Mouse (Mus musculus): ENCODE results near the gene Map3k14. TPM values are rescaled to one million over a fixed set of nuclear protein-coding genes. Genes with fewer than 3 reads are reported as not detected.

Gene Map3k14
- polyA plus RNA-seq, 1 experiment from 2014 or later: 5.6 TPM

DNA sequence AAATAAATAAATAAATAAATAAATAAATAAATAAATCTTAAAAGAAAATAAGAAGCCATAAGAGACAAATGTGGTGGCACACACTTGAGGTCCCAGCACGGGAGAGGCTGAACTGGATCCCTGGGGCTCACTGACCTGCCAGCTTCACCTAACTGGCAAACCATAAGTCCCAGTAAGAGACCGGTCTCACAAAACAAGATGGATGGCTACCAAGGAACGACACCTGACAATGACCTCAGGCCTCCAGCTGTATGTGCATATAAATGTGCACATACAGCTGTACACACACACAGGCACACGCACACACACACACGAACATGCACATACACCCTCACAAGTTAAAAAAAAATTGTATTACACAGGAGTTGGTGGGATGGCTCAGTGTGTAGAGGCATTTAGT is 19.6 kb upstream of the Map3k14 start:
- H3K4me2 ChIP-seq (replicated peaks; ENCODE audit: low read depth, low read length): no peak overlapping the region
- no peaks in the 10 kb centered on the region for H3K9me3 ChIP-seq (ENCODE audit: control insufficient read depth, low read depth, low read length)
- no peak for ATAC-seq (ENCODE audit: insufficient number of reproducible peaks, insufficient read depth, low FRiP score, low read depth)
- 88% methylated on average over 5 of the region's 5 CpGs for WGBS
- H3K36me3 ChIP-seq (ENCODE audit: control insufficient read depth, insufficient read depth, low read length): no peaks in the 10 kb centered on the region
- H3K27me3 ChIP-seq (ENCODE audit: control insufficient read depth, insufficient read depth, low read length): no peaks in the 10 kb centered on the region
- H3K4me3 ChIP-seq (ENCODE audit: low read depth, low read length): no peak overlapping the region
- 0 out of 2 replicates have a peak, but pooled peaks cover 4% of the 10 kb centered on the region for H3K4me1 ChIP-seq (ENCODE audit: control insufficient read depth, insufficient read depth, low read length)
- H3K9ac ChIP-seq (replicated peaks; ENCODE audit: low read depth, low read length): no peak overlapping the region
- H3K27ac ChIP-seq (ENCODE audit: low read length): no peak overlapping the region

- WGBS: 24% methylated on average over 6 of the region's 6 CpGs
- Histone ChIP-seq H3K4me3 (ENCODE audit: low read depth, low read length) (no peak overlapping the region), H3K4me2 (replicated peaks; ENCODE audit: low read depth, low read length) (no peak overlapping the region), H3K9me3 (ENCODE audit: control insufficient read depth, low read depth, low read length) (no peaks in the 10 kb centered on the region), H3K4me1 (ENCODE audit: control insufficient read depth, insufficient read depth, low read length) (0 out of 2 replicates have a peak, but pooled peaks cover 4% of the 10 kb centered on the region), H3K27ac (ENCODE audit: low read length) (peak overlapping the region; percentile 11; the same call in 1 of the 2 replicates), H3K36me3 (ENCODE audit: control insufficient read depth, insufficient read depth, low read length) (no peaks in the 10 kb centered on the region), H3K9ac (replicated peaks; ENCODE audit: low read depth, low read length) (no peak overlapping the region), H3K27me3 (ENCODE audit: control insufficient read depth, insufficient read depth, low read length) (no peaks in the 10 kb centered on the region)
- peak; percentile 46; the same call in 1 of the 2 replicates for ATAC-seq (ENCODE audit: insufficient number of reproducible peaks, insufficient read depth, low FRiP score, low read depth)
These were observed 18.7 kb upstream of the Map3k14 start for GRCm38 (mm10) chr11:103285951-103286350.

GRCm38 (mm10) chr11:103285276-103285675 is 18.0 kb upstream of the Map3k14 start:
- 0 out of 2 replicates have a peak, but pooled peaks cover 4% of the 10 kb centered on the region for H3K4me1 ChIP-seq (ENCODE audit: control insufficient read depth, insufficient read depth, low read length)
- ATAC-seq (ENCODE audit: insufficient number of reproducible peaks, insufficient read depth, low FRiP score, low read depth): no peak
- no peak overlapping the region for H3K9ac ChIP-seq (replicated peaks; ENCODE audit: low read depth, low read length)
- H3K4me2 ChIP-seq (replicated peaks; ENCODE audit: low read depth, low read length): no peak overlapping the region
- H3K4me3 ChIP-seq (ENCODE audit: low read depth, low read length): no peak overlapping the region
- H3K36me3 ChIP-seq (ENCODE audit: control insufficient read depth, insufficient read depth, low read length): no peaks in the 10 kb centered on the region
- no peak overlapping the region; the same call in 1 of the 2 replicates for H3K27ac ChIP-seq (ENCODE audit: low read length)
- 73% methylated on average over 10 of the region's 10 CpGs for WGBS
- no peaks in the 10 kb centered on the region for H3K9me3 ChIP-seq (ENCODE audit: control insufficient read depth, low read depth, low read length)
- no peaks in the 10 kb centered on the region for H3K27me3 ChIP-seq (ENCODE audit: control insufficient read depth, insufficient read depth, low read length)

DNA sequence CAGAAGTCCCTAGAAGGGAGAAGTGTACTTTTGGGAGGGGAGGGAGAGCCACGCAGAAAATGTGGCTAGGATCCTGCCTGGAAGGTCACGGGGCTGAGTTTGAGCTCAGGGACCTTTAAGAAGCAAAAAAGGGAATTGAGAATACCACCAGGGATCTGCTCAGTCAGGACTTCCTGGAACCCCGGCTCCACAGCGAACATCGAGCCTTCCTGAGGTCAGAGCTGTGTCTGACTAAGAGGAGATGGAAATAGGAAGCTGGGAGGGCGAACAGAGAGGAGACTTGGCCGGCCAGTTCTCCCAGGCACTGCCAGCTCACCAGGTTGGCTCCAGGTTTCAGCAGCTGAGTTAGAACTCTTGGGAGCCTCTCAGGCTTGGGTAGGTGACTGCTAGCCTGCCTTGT is 14.5 kb upstream of the Map3k14 start:
- H3K36me3 ChIP-seq (ENCODE audit: control insufficient read depth, insufficient read depth, low read length): no peaks in the 10 kb centered on the region
- no peaks in the 10 kb centered on the region for H3K27me3 ChIP-seq (ENCODE audit: control insufficient read depth, insufficient read depth, low read length)
- H3K4me3 ChIP-seq (ENCODE audit: low read depth, low read length): no peak overlapping the region
- H3K27ac ChIP-seq (ENCODE audit: low read length): no peak overlapping the region
- H3K4me1 ChIP-seq (ENCODE audit: control insufficient read depth, insufficient read depth, low read length): 0 out of 2 replicates have a peak, but pooled peaks cover 4% of the 10 kb centered on the region
- H3K4me2 ChIP-seq (replicated peaks; ENCODE audit: low read depth, low read length): no peak overlapping the region
- WGBS: 66% methylated on average over 7 of the region's 7 CpGs
- H3K9ac ChIP-seq (replicated peaks; ENCODE audit: low read depth, low read length): no peak overlapping the region
- H3K9me3 ChIP-seq (ENCODE audit: control insufficient read depth, low read depth, low read length): no peaks in the 10 kb centered on the region
- no peak for ATAC-seq (ENCODE audit: insufficient number of reproducible peaks, insufficient read depth, low FRiP score, low read depth)

GRCm38 (mm10) chr11:103276450-103276849 is 9.2 kb upstream of the Map3k14 start:
- Histone ChIP-seq H3K9ac (replicated peaks; ENCODE audit: low read depth, low read length) (no peak overlapping the region), H3K27me3 (ENCODE audit: control insufficient read depth, insufficient read depth, low read length) (no peaks in the 10 kb centered on the region), H3K27ac (ENCODE audit: low read length) (no peak overlapping the region), H3K9me3 (ENCODE audit: control insufficient read depth, low read depth, low read length) (no peaks in the 10 kb centered on the region), H3K4me2 (replicated peaks; ENCODE audit: low read depth, low read length) (no peak overlapping the region), H3K36me3 (ENCODE audit: control insufficient read depth, insufficient read depth, low read length) (no peaks in the 10 kb centered on the region), H3K4me1 (ENCODE audit: control insufficient read depth, insufficient read depth, low read length) (no peaks in the 10 kb centered on the region), H3K4me3 (ENCODE audit: low read depth, low read length) (no peak overlapping the region)
- WGBS: 88% methylated on average over 8 of the region's 8 CpGs
- no peak for ATAC-seq (ENCODE audit: insufficient number of reproducible peaks, insufficient read depth, low FRiP score, low read depth)

GRCm38 (mm10) chr11:103272888-103273287 is 5.6 kb upstream of the Map3k14 start:
- H3K4me1 ChIP-seq (ENCODE audit: control insufficient read depth, insufficient read depth, low read length): peaks cover 6% of the 10 kb centered on the region; the same call in 1 of the 2 replicates
- no peak overlapping the region for H3K4me2 ChIP-seq (replicated peaks; ENCODE audit: low read depth, low read length)
- H3K36me3 ChIP-seq (ENCODE audit: control insufficient read depth, insufficient read depth, low read length): no peaks in the 10 kb centered on the region
- no peak overlapping the region for H3K4me3 ChIP-seq (ENCODE audit: low read depth, low read length)
- H3K9ac ChIP-seq (replicated peaks; ENCODE audit: low read depth, low read length): no peak overlapping the region
- no peaks in the 10 kb centered on the region for H3K27me3 ChIP-seq (ENCODE audit: control insufficient read depth, insufficient read depth, low read length)
- ATAC-seq (ENCODE audit: insufficient number of reproducible peaks, insufficient read depth, low FRiP score, low read depth): no peak
- H3K27ac ChIP-seq (ENCODE audit: low read length): no peak overlapping the region
- WGBS: 81% methylated on average over 3 of the region's 3 CpGs
- H3K9me3 ChIP-seq (ENCODE audit: control insufficient read depth, low read depth, low read length): no peaks in the 10 kb centered on the region

- no peak overlapping the region for H3K27ac ChIP-seq (ENCODE audit: low read length)
- WGBS: 67% methylated on average over 6 of the region's 6 CpGs
- no peak for ATAC-seq (ENCODE audit: insufficient number of reproducible peaks, insufficient read depth, low FRiP score, low read depth)
- no peaks in the 10 kb centered on the region for H3K9me3 ChIP-seq (ENCODE audit: control insufficient read depth, low read depth, low read length)
- H3K9ac ChIP-seq (replicated peaks; ENCODE audit: low read depth, low read length): no peak overlapping the region
- no peak overlapping the region for H3K4me3 ChIP-seq (ENCODE audit: low read depth, low read length)
- H3K27me3 ChIP-seq (ENCODE audit: control insufficient read depth, insufficient read depth, low read length): no peaks in the 10 kb centered on the region
- H3K4me2 ChIP-seq (replicated peaks; ENCODE audit: low read depth, low read length): no peak overlapping the region
- H3K36me3 ChIP-seq (ENCODE audit: control insufficient read depth, insufficient read depth, low read length): no peaks in the 10 kb centered on the region
- H3K4me1 ChIP-seq (ENCODE audit: control insufficient read depth, insufficient read depth, low read length): peaks cover 6% of the 10 kb centered on the region; the same call in 1 of the 2 replicates
These were observed 4.7 kb upstream of the Map3k14 start for GRCm38 (mm10) chr11:103271979-103272378.

- WGBS: 70% methylated on average over 5 of the region's 5 CpGs
- Histone ChIP-seq H3K4me3 (ENCODE audit: low read depth, low read length) (no peak overlapping the region), H3K4me2 (replicated peaks; ENCODE audit: low read depth, low read length) (no peak overlapping the region), H3K9ac (replicated peaks; ENCODE audit: low read depth, low read length) (no peak overlapping the region), H3K36me3 (ENCODE audit: control insufficient read depth, insufficient read depth, low read length) (no peaks in the 10 kb centered on the region), H3K9me3 (ENCODE audit: control insufficient read depth, low read depth, low read length) (no peaks in the 10 kb centered on the region), H3K27ac (ENCODE audit: low read length) (no peak overlapping the region), H3K4me1 (ENCODE audit: control insufficient read depth, insufficient read depth, low read length) (peaks cover 25% of the 10 kb centered on the region), H3K27me3 (ENCODE audit: control insufficient read depth, insufficient read depth, low read length) (no peaks in the 10 kb centered on the region)
- no peak for ATAC-seq (ENCODE audit: insufficient number of reproducible peaks, insufficient read depth, low FRiP score, low read depth)
These were observed 2.2 kb upstream of the Map3k14 start for GRCm38 (mm10) chr11:103269426-103269825.

- Histone ChIP-seq H3K9ac (replicated peaks; ENCODE audit: low read depth, low read length) (no peak overlapping the region), H3K27me3 (ENCODE audit: control insufficient read depth, insufficient read depth, low read length) (no peaks in the 10 kb centered on the region), H3K4me3 (ENCODE audit: low read depth, low read length) (no peak overlapping the region), H3K4me2 (replicated peaks; ENCODE audit: low read depth, low read length) (no peak overlapping the region), H3K27ac (ENCODE audit: low read length) (no peak overlapping the region; the same call in 1 of the 2 replicates), H3K9me3 (ENCODE audit: control insufficient read depth, low read depth, low read length) (no peaks in the 10 kb centered on the region), H3K36me3 (ENCODE audit: control insufficient read depth, insufficient read depth, low read length) (no peaks in the 10 kb centered on the region), H3K4me1 (ENCODE audit: control insufficient read depth, insufficient read depth, low read length) (peaks cover 26% of the 10 kb centered on the region)
- no peak for ATAC-seq (ENCODE audit: insufficient number of reproducible peaks, insufficient read depth, low FRiP score, low read depth)
- WGBS: 91% methylated on average over 3 of the region's 3 CpGs
These were observed 1.6 kb upstream of the Map3k14 start for GRCm38 (mm10) chr11:103268905-103269304.
